Comparison of ENCODE assay signal across 11 mouse cellular contexts in genomic region chr11:70629557-70629956, GRCm38 (mm10). TPM values are rescaled to one million over a fixed set of nuclear protein-coding genes. Genes with fewer than 3 reads are reported as not detected.
DNase-seq lines count a peak whose midpoint lies in the region; ATAC-seq and TF ChIP-seq lines count a peak whose summit lies in the region.
"Had no signal": no experiment of that assay in that cellular context is flagged by ENCODE, and none has a peak within 500 bp of the region (broad histone marks: within the 10 kb centered on the region; RNA-seq: fewer than 3 reads in every experiment).

No protein-coding gene starts in this region.

- WGBS in intestine, postnatal 0 days, result 43% methylated on average over 5 of the region's 5 CpGs
- 41% methylated on average over 5 of the region's 5 CpGs for WGBS in intestine, embryonic 16.5 days
- 50% methylated on average over 5 of the region's 5 CpGs for WGBS in heart, embryonic 10.5 days

- no peak overlapping the region for H3K27ac ChIP-seq in intestine, postnatal 0 days (ENCODE audit: low read depth, low read length)
- H3K27ac ChIP-seq in intestine, embryonic 16.5 days (ENCODE audit: low read length), result no peak overlapping the region
- H3K27ac ChIP-seq in heart, embryonic 10.5 days, result no peak overlapping the region
- H3K27ac ChIP-seq: forebrain, embryonic 15.5 days; macrophage had no signal

- no peak overlapping the region for H3K9ac ChIP-seq in intestine, postnatal 0 days (ENCODE audit: low read depth, low read length)
- H3K9ac ChIP-seq in intestine, embryonic 16.5 days (ENCODE audit: low read depth, low read length), result no peak overlapping the region
- H3K9ac ChIP-seq: forebrain, embryonic 15.5 days had no signal

- ATAC-seq in intestine, postnatal 0 days, result no peak
- ATAC-seq in intestine, embryonic 16.5 days, result no peak
- ATAC-seq: activated CD4-positive, CD25-positive, alpha-beta regulatory T cell, adult 4 months; forebrain, embryonic 15.5 days had no signal

- H3K9me3 ChIP-seq in intestine, postnatal 0 days (ENCODE audit: control insufficient read depth), result no peaks in the 10 kb centered on the region
- H3K9me3 ChIP-seq in intestine, embryonic 16.5 days (ENCODE audit: control insufficient read depth, low read length), result no peaks in the 10 kb centered on the region
- no peaks in the 10 kb centered on the region for H3K9me3 ChIP-seq in heart, embryonic 10.5 days
- H3K9me3 ChIP-seq: forebrain, embryonic 15.5 days had no signal

- no peak overlapping the region for H3K4me2 ChIP-seq in intestine, postnatal 0 days (replicated peaks; ENCODE audit: low read depth)
- H3K4me2 ChIP-seq in intestine, embryonic 16.5 days (ENCODE audit: low read depth, low read length), result no peak overlapping the region
- H3K4me2 ChIP-seq: forebrain, embryonic 15.5 days had no signal

- peak; percentile 72 for DNase-seq in A20 (ENCODE audit: low read depth, low spot score)
- DNase-seq in MEL-GATA-1-ER (ENCODE audit: extremely low read depth, low read depth), result peak; percentile 65
- peak; percentile 51 for DNase-seq in lung, postnatal 36 days
- DNase-seq in testis, postnatal 14 days (ENCODE audit: low spot score), result no peak
- DNase-seq in kidney, postnatal 4 days, result no peak
- no peak for DNase-seq in heart, embryonic 10.5 days (ENCODE audit: low spot score)

- TF ChIP-seq CTCF in intestine, postnatal 0 days (IDR thresholded peaks at IDR 0.05; ENCODE audit: low read depth), result peak; percentile 63

- H3K4me3 ChIP-seq in intestine, postnatal 0 days (ENCODE audit: low read depth, low read length), result no peak overlapping the region
- H3K4me3 ChIP-seq in intestine, embryonic 16.5 days (ENCODE audit: low read length), result no peak overlapping the region
- H3K4me3 ChIP-seq in heart, embryonic 10.5 days, result no peak overlapping the region
- H3K4me3 ChIP-seq: forebrain, embryonic 15.5 days had no signal

- 0 out of 2 replicates have a peak, but pooled peaks cover 2% of the 10 kb centered on the region for H3K4me1 ChIP-seq in intestine, postnatal 0 days (replicated peaks; ENCODE audit: control insufficient read depth, insufficient read depth, low read length)
- no peaks in the 10 kb centered on the region for H3K4me1 ChIP-seq in intestine, embryonic 16.5 days (ENCODE audit: control insufficient read depth, insufficient read depth, low read length)
- 0 out of 2 replicates have a peak, but pooled peaks cover 3% of the 10 kb centered on the region for H3K4me1 ChIP-seq in heart, embryonic 10.5 days
- H3K4me1 ChIP-seq: forebrain, embryonic 15.5 days had no signal

- no peaks in the 10 kb centered on the region for H3K27me3 ChIP-seq in intestine, postnatal 0 days (replicated peaks; ENCODE audit: control insufficient read depth, insufficient read depth, low read length)
- H3K27me3 ChIP-seq in intestine, embryonic 16.5 days (replicated peaks; ENCODE audit: control insufficient read depth, insufficient read depth, low read length), result no peaks in the 10 kb centered on the region
- no peaks in the 10 kb centered on the region for H3K27me3 ChIP-seq in heart, embryonic 10.5 days (ENCODE audit: insufficient read depth, poor library complexity, severe bottlenecking)
- H3K27me3 ChIP-seq: forebrain, embryonic 15.5 days had no signal

- H3K36me3 ChIP-seq in intestine, postnatal 0 days (ENCODE audit: control insufficient read depth, insufficient read depth), result no peaks in the 10 kb centered on the region
- H3K36me3 ChIP-seq in intestine, embryonic 16.5 days (ENCODE audit: control insufficient read depth, insufficient read depth, low read length), result no peaks in the 10 kb centered on the region
- H3K36me3 ChIP-seq in heart, embryonic 10.5 days, result no peaks in the 10 kb centered on the region
- H3K36me3 ChIP-seq: forebrain, embryonic 15.5 days had no signal

RNA-seq across cellular contexts. Expression of gene Gp1ba, which starts 9.4 kb away (rescaled TPM):
- polyA plus RNA-seq in intestine, postnatal 0 days (2015; fragmentation: Nextera tagmentation; extraction: Ambion mirVana), result 0.07 and 0.10 TPM in 2 replicates
- polyA plus RNA-seq in intestine, embryonic 16.5 days (2015; fragmentation: Nextera tagmentation; extraction: Ambion mirVana), result 0.05 and 0.06 TPM in 2 replicates
- 1.6 and 1.9 TPM in 2 replicates for polyA plus RNA-seq in heart, embryonic 10.5 days (2016; fragmentation: Nextera tagmentation; extraction: Ambion mirVana)

RNA-seq across cellular contexts. Expression of gene Chrne, which starts 10.5 kb away (rescaled TPM):
- polyA plus RNA-seq in intestine, postnatal 0 days (2015; fragmentation: Nextera tagmentation; extraction: Ambion mirVana), result 0.12 TPM in 1 of 2 replicates, not detected in the other
- 0.17 TPM in 1 of 2 replicates, not detected in the other for polyA plus RNA-seq in intestine, embryonic 16.5 days (2015; fragmentation: Nextera tagmentation; extraction: Ambion mirVana)
- polyA plus RNA-seq in heart, embryonic 10.5 days (2016; fragmentation: Nextera tagmentation; extraction: Ambion mirVana), result not detected in 2 replicates
- polyA plus RNA-seq: macrophage had no signal

RNA-seq across cellular contexts. Expression of gene 4930544D05Rik, which starts 13.9 kb away (rescaled TPM):
- not detected in 2 replicates for polyA plus RNA-seq in intestine, postnatal 0 days (2015; fragmentation: Nextera tagmentation; extraction: Ambion mirVana)
- polyA plus RNA-seq in intestine, embryonic 16.5 days (2015; fragmentation: Nextera tagmentation; extraction: Ambion mirVana), result not detected in 2 replicates
- polyA plus RNA-seq in heart, embryonic 10.5 days (2016; fragmentation: Nextera tagmentation; extraction: Ambion mirVana), result not detected in 2 replicates
- polyA plus RNA-seq: activated CD4-positive, CD25-positive, alpha-beta regulatory T cell, adult 4 months; forebrain, embryonic 15.5 days; macrophage had no signal

RNA-seq across cellular contexts. Expression of gene Rnf167, which starts 17.5 kb away (rescaled TPM):
- 107 TPM in 2 replicates for polyA plus RNA-seq in intestine, postnatal 0 days (2015; fragmentation: Nextera tagmentation; extraction: Ambion mirVana)
- 121 and 123 TPM in 2 replicates for polyA plus RNA-seq in intestine, embryonic 16.5 days (2015; fragmentation: Nextera tagmentation; extraction: Ambion mirVana)
- 68.3 and 74.4 TPM in 2 replicates for polyA plus RNA-seq in heart, embryonic 10.5 days (2016; fragmentation: Nextera tagmentation; extraction: Ambion mirVana)

RNA-seq across cellular contexts. Expression of gene Slc25a11, which starts 17.7 kb away (rescaled TPM):
- polyA plus RNA-seq in intestine, postnatal 0 days (2015; fragmentation: Nextera tagmentation; extraction: Ambion mirVana), result 192 and 210 TPM in 2 replicates
- polyA plus RNA-seq in intestine, embryonic 16.5 days (2015; fragmentation: Nextera tagmentation; extraction: Ambion mirVana), result 215 and 216 TPM in 2 replicates
- 207 and 246 TPM in 2 replicates for polyA plus RNA-seq in heart, embryonic 10.5 days (2016; fragmentation: Nextera tagmentation; extraction: Ambion mirVana)

Comparison
In these comparisons a context has a peak if more than half of its experiments do, and no peak if none do; other contexts are left out.
1. DNase-seq: peak in A20 (single experiment), MEL-GATA-1-ER (single experiment) and lung, postnatal 36 days (single experiment); none in testis, postnatal 14 days (single experiment), kidney, postnatal 4 days (0 of 2) and heart, embryonic 10.5 days (single experiment).